Mouse (Mus musculus) heart, embryonic 12.5 days (tissue): ENCODE measurements around the gene Gcm1. TPM values are rescaled to one million over a fixed set of nuclear protein-coding genes. Genes with fewer than 3 reads are reported as not detected.

ENCODE experiments used
- ATAC-seq: fragments of 200-750 bp; cut with Nextera tagmentation; 2 replicates; pipeline ENCODE4 v1.8.0; 2017; ENCODE audit warnings: moderate TSS enrichment, moderate library complexity; ENCODE audit not compliant: insufficient number of reproducible peaks, low FRiP score
- H3K27ac ChIP-seq: fragments of 300-500 bp; sonication (generic); 2 replicates; pipeline ENCODE4 v1.5.1; 2016; ENCODE audit warnings: mild to moderate bottlenecking, moderate library complexity; ENCODE audit not compliant: poor library complexity, severe bottlenecking
- H3K27me3 ChIP-seq: fragments of 300-500 bp; sonication (generic); replicated peaks from 2 replicates; pipeline ENCODE4 v1.6.1; 2016; ENCODE audit warnings: mild to moderate bottlenecking, moderate library complexity
- H3K36me3 ChIP-seq: fragments of 300-500 bp; sonication (generic); 2 replicates; pipeline ENCODE4 v1.6.1; 2016; ENCODE audit warnings: mild to moderate bottlenecking, moderate library complexity
- H3K4me1 ChIP-seq: fragments of 300-500 bp; sonication (generic); replicated peaks from 2 replicates; pipeline ENCODE4 v1.6.1; 2016; ENCODE audit warnings: mild to moderate bottlenecking
- H3K4me2 ChIP-seq: fragments of 300-500 bp; sonication (generic); 2 replicates; pipeline ENCODE4 v1.6.1; 2016; ENCODE audit warnings: mild to moderate bottlenecking, moderate library complexity
- H3K4me3 ChIP-seq: fragments of 300-500 bp; sonication (generic); 2 replicates; pipeline ENCODE4 v1.5.1; 2016; ENCODE audit warnings: mild to moderate bottlenecking
- H3K9ac ChIP-seq: fragments of 300-500 bp; sonication (generic); 2 replicates; pipeline ENCODE4 v1.6.1; 2016; ENCODE audit warnings: mild to moderate bottlenecking, moderate library complexity
- H3K9me3 ChIP-seq: fragments of 300-500 bp; sonication (generic); replicated peaks from 2 replicates; pipeline ENCODE4 v1.6.1; 2016; ENCODE audit warnings: mild to moderate bottlenecking, moderate library complexity
- WGBS: fragments of 180-500 bp; shearing (Covaris S2); methylation state at CpG from one replicate; pipeline ENCODE4 v1.1.7; 2016; 5-methylcytosine and 5-hydroxymethylcytosine counted together
- polyA plus RNA-seq: library from polyadenylated mRNA; unstranded; fragments of >200 nt; fragmentation: Nextera tagmentation; extraction: Ambion mirVana; gene quantifications from 2 replicates; pipeline ENCODE4 v1.2.1, GENCODE M21; 2016

Gcm1 gene
- polyA plus RNA-seq, 1 experiment from 2014 or later, result not detected

- H3K27ac ChIP-seq, result peak overlapping the region; percentile 86
- peak overlapping the region; percentile 90 for H3K9ac ChIP-seq
- WGBS, result 2% methylated on average over 47 of the region's 47 CpGs
- peak; percentile 78 for ATAC-seq
- H3K27me3 ChIP-seq, result no peaks in the 10 kb centered on the region
- H3K9me3 ChIP-seq, result peaks cover 5% of the 10 kb centered on the region; the same call in 1 of the 2 replicates
- peak overlapping the region; percentile 72 for H3K4me2 ChIP-seq
- peaks cover 31% of the 10 kb centered on the region for H3K4me1 ChIP-seq
- peaks cover 8% of the 10 kb centered on the region for H3K36me3 ChIP-seq
- peak overlapping the region; percentile 80 for H3K4me3 ChIP-seq
Observed at GRCm38 (mm10) chr9:78112770-78113537, 61.2 kb downstream of the Gcm1 start.

- ATAC-seq, result 0 out of 2 replicates have a peak, but pooled peaks have one; percentile 1
- Histone ChIP-seq H3K36me3 (peaks cover 11% of the 10 kb centered on the region), H3K9ac (peak overlapping the region; percentile 90), H3K4me3 (peak overlapping the region; percentile 80), H3K9me3 (peaks cover 5% of the 10 kb centered on the region; the same call in 1 of the 2 replicates), H3K27ac (peak overlapping the region; percentile 86), H3K4me2 (peak overlapping the region; percentile 72), H3K27me3 (no peaks in the 10 kb centered on the region), H3K4me1 (peaks cover 33% of the 10 kb centered on the region)
- under 1% methylated on average over 14 of the region's 14 CpGs for WGBS
Observed at GRCm38 (mm10) chr9:78113538-78113885, 61.8 kb downstream of the Gcm1 start.

Other genes with a start within 250 kb of the Gcm1 start
- 84.9 and 86.5 TPM in 2 replicates for gene Elovl5, start 134.6 kb upstream of the Gcm1 start, polyA plus RNA-seq
- 44.2 and 45.9 TPM in 2 replicates for gene Fbxo9, start 57.1 kb downstream of the Gcm1 start, polyA plus RNA-seq
- 15.8 and 18.8 TPM in 2 replicates for gene Ick, start 57.3 kb downstream of the Gcm1 start, polyA plus RNA-seq
- gene Gsta4, start 130.8 kb downstream of the Gcm1 start, polyA plus RNA-seq, result 73.9 and 74.5 TPM in 2 replicates
- not detected in 2 replicates for gene Gsta1, start 178.7 kb downstream of the Gcm1 start, polyA plus RNA-seq
- not detected in 2 replicates for gene Gm3776, start 205.2 kb downstream of the Gcm1 start, polyA plus RNA-seq
- not detected in 2 replicates for gene Gm10639, start 238.0 kb downstream of the Gcm1 start, polyA plus RNA-seq